Mouse (Mus musculus) embryonic facial prominence, embryonic 13.5 days (tissue): ENCODE results near the gene Ethe1. TPM values are rescaled to one million over a fixed set of nuclear protein-coding genes. Genes with fewer than 3 reads are reported as not detected.
A peak's percentile ranks its signal among the peaks of the same experiment; 100 is the strongest.

Source experiments
- ATAC-seq: fragments of 200-750 bp; cut with Nextera tagmentation; 2 replicates; pipeline ENCODE4 v1.8.0; 2017; ENCODE audit warnings: low read depth; ENCODE audit not compliant: insufficient number of reproducible peaks, insufficient read depth, low FRiP score, low TSS enrichment
- H3K27ac ChIP-seq: fragments of 300-500 bp; sonication (generic); 2 replicates; pipeline ENCODE4 v1.5.1; 2015; ENCODE audit warnings: moderate library complexity, mild to moderate bottlenecking, inconsistent platforms
- H3K27me3 ChIP-seq: fragments of 300-500 bp; sonication (generic); 2 replicates; pipeline ENCODE4 v1.6.1; 2015; ENCODE audit warnings: mild to moderate bottlenecking, inconsistent platforms
- H3K36me3 ChIP-seq: fragments of 300-500 bp; sonication (generic); 2 replicates; pipeline ENCODE4 v1.6.1; 2015; ENCODE audit warnings: mild to moderate bottlenecking, inconsistent platforms
- H3K4me1 ChIP-seq: fragments of 300-500 bp; sonication (generic); 2 replicates; pipeline ENCODE4 v1.6.1; 2015; ENCODE audit warnings: inconsistent platforms
- H3K4me2 ChIP-seq: fragments of 300-500 bp; sonication (generic); 2 replicates; pipeline ENCODE4 v1.6.1; 2015; ENCODE audit warnings: moderate library complexity, mild to moderate bottlenecking, inconsistent platforms
- H3K4me3 ChIP-seq: fragments of 300-500 bp; sonication (generic); 2 replicates; pipeline ENCODE4 v1.5.1; 2015; ENCODE audit warnings: mild to moderate bottlenecking, inconsistent platforms
- H3K9ac ChIP-seq: fragments of 300-500 bp; sonication (generic); 2 replicates; pipeline ENCODE4 v1.6.1; 2015; ENCODE audit warnings: mild to moderate bottlenecking, inconsistent platforms
- H3K9me3 ChIP-seq: fragments of 300-500 bp; sonication (generic); 2 replicates; pipeline ENCODE4 v1.6.1; 2016; ENCODE audit warnings: inconsistent platforms
- WGBS: fragments of 180-500 bp; shearing (Covaris S2); methylation state at CpG from one replicate; pipeline ENCODE4 v1.1.7; 2015; ENCODE audit warnings: mixed read lengths; 5-methylcytosine and 5-hydroxymethylcytosine counted together
- polyA plus RNA-seq: library from polyadenylated mRNA; unstranded; fragments of >200 nt; fragmentation: Nextera tagmentation; extraction: Ambion mirVana; gene quantifications from 2 replicates; pipeline ENCODE4 v1.2.1, GENCODE M21; 2015

The Ethe1 gene
- polyA plus RNA-seq, 1 experiment from 2014 or later = 26.0 TPM

DNA sequence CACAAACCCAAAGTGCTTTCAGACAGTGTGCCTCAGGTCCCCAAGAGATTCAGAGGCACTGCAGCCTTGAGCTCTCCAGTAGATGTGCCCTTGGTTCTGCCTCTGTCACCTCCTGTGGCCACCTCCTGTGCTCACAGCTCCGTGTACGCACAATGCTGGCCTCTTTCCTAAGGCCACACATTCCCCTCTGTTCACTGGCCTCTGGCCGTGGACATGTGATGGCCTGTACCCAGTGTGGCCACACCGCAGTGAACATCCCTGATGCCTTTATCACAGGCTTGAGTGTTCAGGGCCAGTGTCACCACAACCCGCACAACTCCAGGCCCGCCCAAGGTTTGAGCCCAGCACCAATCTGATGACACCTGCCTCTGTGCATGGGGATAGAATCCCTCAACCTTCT, 2.5 kb upstream of the Ethe1 start:
- H3K4me1 ChIP-seq = peaks cover 10% of the 10 kb centered on the region
- WGBS = 87% methylated on average over 6 of the region's 6 CpGs
- no peak overlapping the region for H3K9ac ChIP-seq
- H3K4me3 ChIP-seq = no peak overlapping the region
- H3K4me2 ChIP-seq = no peak overlapping the region
- H3K27me3 ChIP-seq = peaks cover 31% of the 10 kb centered on the region
- no peak for ATAC-seq
- H3K9me3 ChIP-seq = no peaks in the 10 kb centered on the region
- no peaks in the 10 kb centered on the region for H3K36me3 ChIP-seq
- no peak overlapping the region for H3K27ac ChIP-seq

DNA sequence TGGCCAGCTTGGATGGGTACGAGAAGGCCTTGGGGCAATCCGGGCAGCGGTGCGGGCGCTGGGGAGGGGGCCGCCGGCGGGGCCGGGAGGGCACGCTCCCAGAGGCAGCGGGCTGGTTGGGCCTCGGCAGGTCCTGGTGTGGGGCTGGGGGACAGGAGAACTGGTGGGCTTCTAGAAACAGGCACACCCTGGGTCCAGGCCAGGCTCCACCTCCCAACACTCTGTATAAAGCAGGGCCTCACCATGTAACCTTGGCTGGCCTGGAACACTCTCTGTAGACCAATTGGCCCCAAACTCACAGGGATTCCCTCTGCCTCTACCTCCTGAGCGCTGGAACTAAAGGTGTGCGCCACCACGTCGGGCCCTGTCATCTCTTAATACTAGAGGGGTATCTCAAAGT, 1.3 kb upstream of the Ethe1 start:
- WGBS = 39% methylated on average over 16 of the region's 16 CpGs
- H3K4me3 ChIP-seq = no peak overlapping the region; the same call in 1 of the 2 replicates
- H3K9ac ChIP-seq = no peak overlapping the region
- H3K27me3 ChIP-seq = peaks cover 31% of the 10 kb centered on the region
- H3K36me3 ChIP-seq = no peaks in the 10 kb centered on the region
- ATAC-seq = 0 out of 2 replicates have a peak, but pooled peaks have one; percentile 17
- H3K4me2 ChIP-seq = no peak overlapping the region
- peaks cover 10% of the 10 kb centered on the region for H3K4me1 ChIP-seq
- H3K9me3 ChIP-seq = no peaks in the 10 kb centered on the region
- no peak overlapping the region for H3K27ac ChIP-seq

DNA sequence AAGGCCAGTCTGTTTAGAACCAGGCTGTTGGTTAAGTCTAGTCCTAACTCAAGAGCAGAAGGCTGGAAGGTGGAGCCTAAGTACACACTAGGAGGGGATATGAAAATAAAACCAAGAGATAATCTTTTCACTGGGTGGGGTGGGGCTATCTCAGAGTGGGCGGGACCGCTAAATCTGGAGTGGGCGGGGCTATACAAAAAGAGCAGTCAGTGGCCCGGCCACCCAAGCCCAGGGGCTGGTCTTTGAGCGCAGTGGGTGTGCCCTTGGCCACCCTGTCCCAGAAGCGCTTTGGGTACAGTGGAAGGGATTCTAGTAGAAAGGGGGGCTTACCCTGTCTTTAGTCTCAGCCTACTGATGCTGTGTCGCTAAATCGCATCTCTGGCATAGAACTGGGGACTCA, 515 bp upstream of the Ethe1 start:
- peak overlapping the region; percentile 44; the same call in 1 of the 2 replicates for H3K27ac ChIP-seq
- no peaks in the 10 kb centered on the region for H3K36me3 ChIP-seq
- H3K9me3 ChIP-seq = no peaks in the 10 kb centered on the region
- peak overlapping the region; percentile 57 for H3K4me3 ChIP-seq
- peaks cover 31% of the 10 kb centered on the region for H3K27me3 ChIP-seq
- H3K4me1 ChIP-seq = peaks cover 10% of the 10 kb centered on the region
- peak overlapping the region; percentile 83 for H3K9ac ChIP-seq
- ATAC-seq = no peak; the same call in 1 of the 2 replicates
- peak overlapping the region; percentile 81 for H3K4me2 ChIP-seq
- 5% methylated on average over 8 of the region's 8 CpGs for WGBS

DNA sequence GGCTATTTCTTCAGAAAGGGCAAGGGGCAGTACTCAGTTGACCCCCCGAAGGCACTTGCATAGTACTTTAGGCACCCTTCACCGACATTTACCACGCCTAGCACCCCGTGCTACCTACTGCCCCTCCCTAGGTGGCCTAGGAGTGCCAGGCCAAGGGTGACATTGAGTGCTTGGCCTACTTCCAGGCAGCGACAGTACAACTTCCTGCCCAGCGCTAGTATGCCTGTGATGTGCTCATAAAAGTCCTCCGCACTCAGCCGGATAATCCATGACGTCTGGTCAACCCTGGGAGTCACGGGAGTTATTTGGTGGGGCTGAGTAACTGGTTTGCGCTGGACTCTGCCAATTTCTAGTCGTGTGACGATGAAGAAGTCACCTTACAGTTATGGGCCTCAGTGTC, 993 bp downstream of the Ethe1 start:
- H3K27ac ChIP-seq = no peak overlapping the region
- peaks cover 12% of the 10 kb centered on the region for H3K4me1 ChIP-seq
- H3K4me2 ChIP-seq = no peak overlapping the region
- H3K9me3 ChIP-seq = no peaks in the 10 kb centered on the region
- H3K4me3 ChIP-seq = no peak overlapping the region
- H3K27me3 ChIP-seq = peaks cover 31% of the 10 kb centered on the region
- no peak for ATAC-seq
- H3K36me3 ChIP-seq = no peaks in the 10 kb centered on the region
- H3K9ac ChIP-seq = no peak overlapping the region
- WGBS = 87% methylated on average over 13 of the region's 13 CpGs

DNA sequence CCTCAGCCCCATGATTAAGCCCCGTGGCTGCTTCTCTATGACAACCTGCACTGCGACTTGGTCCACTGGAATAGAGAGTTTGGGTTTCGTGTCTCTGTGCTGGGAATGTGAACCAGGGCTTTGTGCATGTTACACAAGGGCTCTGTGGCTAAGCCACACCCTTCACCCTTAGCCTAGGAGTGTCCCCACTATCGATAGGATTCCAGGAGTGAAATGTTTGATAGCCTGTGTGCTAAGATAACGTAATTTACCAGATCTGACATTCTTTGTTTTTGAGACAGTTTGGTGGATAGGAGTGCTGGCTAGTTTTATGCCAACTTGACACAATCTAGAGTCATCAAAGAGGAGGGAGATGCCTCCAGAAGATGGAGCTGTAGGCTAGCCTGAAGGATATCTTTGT, 4.4 kb downstream of the Ethe1 start:
- H3K27me3 ChIP-seq = peaks cover 16% of the 10 kb centered on the region
- no peaks in the 10 kb centered on the region for H3K36me3 ChIP-seq
- no peak overlapping the region for H3K4me2 ChIP-seq
- H3K4me3 ChIP-seq = no peak overlapping the region
- peaks cover 24% of the 10 kb centered on the region for H3K4me1 ChIP-seq
- no peak overlapping the region for H3K27ac ChIP-seq
- no peaks in the 10 kb centered on the region for H3K9me3 ChIP-seq
- WGBS = 67% methylated on average over 5 of the region's 5 CpGs
- no peak overlapping the region for H3K9ac ChIP-seq
- no peak for ATAC-seq

DNA sequence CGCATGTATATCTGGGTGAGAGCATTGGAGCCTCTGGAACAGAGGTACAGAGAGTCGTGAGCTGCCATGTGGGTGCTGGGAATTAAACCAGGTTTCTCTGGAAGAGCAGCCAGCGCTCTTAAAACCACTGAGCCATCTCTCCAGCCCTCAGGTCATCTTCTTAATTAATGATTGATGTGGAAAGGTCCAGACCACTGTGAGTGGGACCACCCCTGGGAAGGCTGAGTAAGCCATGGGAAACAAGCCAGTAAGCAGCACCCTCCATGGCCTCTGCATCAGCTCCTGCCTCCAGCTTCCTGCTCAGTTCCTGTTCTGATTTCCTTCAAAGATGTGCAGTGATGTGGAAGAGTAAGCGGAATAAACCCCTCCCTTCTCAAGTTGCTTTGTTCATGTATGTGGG, 4.8 kb downstream of the Ethe1 start:
- peaks cover 21% of the 10 kb centered on the region for H3K4me1 ChIP-seq
- H3K9me3 ChIP-seq = no peaks in the 10 kb centered on the region
- H3K27me3 ChIP-seq = peaks cover 12% of the 10 kb centered on the region
- no peaks in the 10 kb centered on the region for H3K36me3 ChIP-seq
- no peak overlapping the region for H3K4me2 ChIP-seq
- 61% methylated on average over 4 of the region's 4 CpGs for WGBS
- H3K9ac ChIP-seq = no peak overlapping the region
- H3K27ac ChIP-seq = no peak overlapping the region
- no peak overlapping the region for H3K4me3 ChIP-seq
- no peak for ATAC-seq

DNA sequence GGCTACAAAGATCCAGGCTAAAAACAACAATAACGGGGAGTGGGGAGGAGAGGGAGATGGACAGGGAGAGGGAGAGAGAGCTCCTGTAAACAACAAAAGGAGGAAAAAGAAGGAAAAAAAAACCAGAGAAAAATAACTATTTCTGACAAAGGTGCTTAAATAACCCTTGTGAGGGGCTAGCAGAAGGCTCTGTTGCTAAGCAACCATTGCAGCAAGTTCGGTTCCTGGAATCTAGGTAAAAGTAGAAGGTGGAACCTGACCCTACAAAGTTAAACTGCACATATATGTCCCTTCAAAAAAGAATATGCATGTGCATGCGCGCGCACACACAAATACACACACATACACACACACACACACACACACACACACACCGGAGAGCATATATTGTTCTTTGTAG, 5.4 kb downstream of the Ethe1 start:
- Histone ChIP-seq H3K4me3 (no peak overlapping the region), H3K27me3 (peaks cover 12% of the 10 kb centered on the region), H3K36me3 (no peaks in the 10 kb centered on the region), H3K9ac (no peak overlapping the region), H3K9me3 (no peaks in the 10 kb centered on the region), H3K4me1 (peaks cover 15% of the 10 kb centered on the region), H3K27ac (no peak overlapping the region), H3K4me2 (no peak overlapping the region)
- WGBS = 81% methylated on average over 6 of the region's 6 CpGs
- ATAC-seq = no peak

DNA sequence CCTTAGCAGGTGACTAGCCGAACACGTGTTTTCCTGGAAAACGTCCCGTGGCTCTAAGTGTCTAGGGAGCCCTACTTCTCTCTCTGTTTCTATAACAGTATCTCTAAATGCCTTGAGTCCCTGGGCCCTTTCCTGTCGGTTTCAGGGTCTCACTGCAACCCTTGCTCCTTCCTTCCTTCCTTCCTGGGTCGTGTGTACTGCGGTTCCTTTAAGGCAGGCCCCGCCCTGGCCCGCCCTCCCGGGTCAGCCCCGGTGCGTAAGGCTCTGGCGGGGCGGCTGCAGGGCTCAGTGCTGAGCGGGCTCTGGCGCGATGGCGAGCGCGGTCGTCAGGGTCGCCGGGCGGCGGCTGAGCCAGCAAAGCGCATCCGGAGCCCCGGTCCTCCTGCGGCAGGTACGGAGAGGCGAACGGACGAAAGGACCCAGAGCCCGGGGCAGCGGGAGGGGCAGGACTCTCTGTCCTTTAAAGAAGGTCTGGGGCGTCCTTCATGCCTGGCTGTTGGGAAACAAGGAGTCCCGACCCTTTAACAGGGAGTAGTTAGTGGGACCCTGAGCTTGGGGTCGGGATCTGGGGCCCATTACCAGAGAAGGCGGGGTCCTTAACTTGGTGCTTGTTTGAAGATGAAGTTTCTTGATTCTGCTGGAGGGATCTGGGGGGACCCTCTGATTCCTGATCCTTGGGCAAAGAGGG, 6.4 kb downstream of the Ethe1 start:
- Histone ChIP-seq H3K4me2 (peak overlapping the region; percentile 79), H3K36me3 (no peaks in the 10 kb centered on the region), H3K9me3 (no peaks in the 10 kb centered on the region), H3K27ac (no peak overlapping the region), H3K4me1 (peaks cover 14% of the 10 kb centered on the region), H3K9ac (peak overlapping the region; percentile 80), H3K27me3 (peaks cover 12% of the 10 kb centered on the region), H3K4me3 (peak overlapping the region; percentile 76)
- 2% methylated on average over 39 of the region's 39 CpGs for WGBS
- peak; percentile 79 for ATAC-seq

DNA sequence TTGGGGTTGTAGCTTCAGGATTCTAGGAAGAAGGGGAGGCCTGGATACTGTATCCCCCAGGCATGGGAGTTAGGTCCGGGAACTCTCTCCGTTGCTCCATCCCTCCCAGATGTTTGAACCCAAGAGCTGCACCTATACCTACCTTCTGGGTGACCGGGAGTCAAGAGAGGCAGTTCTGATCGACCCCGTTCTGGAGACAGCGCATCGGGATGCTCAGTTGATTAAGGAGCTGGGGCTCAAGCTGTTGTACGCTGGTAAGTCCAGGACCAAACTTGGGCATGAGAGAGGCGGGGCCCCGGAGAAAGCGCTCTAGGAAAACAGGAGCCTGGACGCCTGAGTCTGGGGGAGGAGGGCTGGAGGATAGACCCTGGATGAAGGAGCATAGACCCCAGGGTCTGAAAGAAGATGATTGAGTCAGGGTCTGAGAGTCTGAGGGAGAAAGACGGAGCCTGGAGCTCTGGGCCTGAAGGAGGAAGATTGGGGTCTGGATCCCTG, 7.0 kb downstream of the Ethe1 start:
- Histone ChIP-seq H3K27me3 (peaks cover 12% of the 10 kb centered on the region), H3K27ac (no peak overlapping the region), H3K9ac (peak overlapping the region; percentile 80), H3K4me1 (peaks cover 14% of the 10 kb centered on the region), H3K9me3 (no peaks in the 10 kb centered on the region), H3K36me3 (no peaks in the 10 kb centered on the region), H3K4me2 (peak overlapping the region; percentile 79), H3K4me3 (peak overlapping the region; percentile 76)
- no peak for ATAC-seq
- WGBS = 3% methylated on average over 13 of the region's 13 CpGs

DNA sequence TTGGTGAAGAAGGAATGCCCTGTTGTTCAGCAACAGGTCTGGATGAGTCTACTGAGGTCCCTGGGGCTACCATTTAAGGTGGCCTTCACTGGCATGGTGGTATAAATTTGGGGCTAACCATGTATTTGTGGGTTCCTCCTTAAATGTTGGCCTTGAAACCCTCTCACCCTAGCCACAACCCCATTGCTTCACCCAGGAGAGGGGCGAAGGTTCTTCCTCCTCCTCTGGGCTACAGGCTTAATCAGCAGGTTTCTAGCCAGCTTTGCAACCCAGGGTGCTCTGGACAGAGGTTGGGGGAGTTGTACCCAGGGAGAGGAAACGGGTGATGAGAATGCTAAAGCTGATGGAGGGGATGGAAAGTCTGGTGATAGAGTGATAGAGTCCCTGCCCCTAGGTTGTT, 8.1 kb downstream of the Ethe1 start:
- ATAC-seq = no peak
- Histone ChIP-seq H3K4me3 (no peak overlapping the region), H3K9ac (no peak overlapping the region), H3K4me1 (peaks cover 14% of the 10 kb centered on the region), H3K9me3 (no peaks in the 10 kb centered on the region), H3K4me2 (no peak overlapping the region; the same call in 1 of the 2 replicates), H3K36me3 (0 out of 2 replicates have a peak, but pooled peaks cover 3% of the 10 kb centered on the region), H3K27me3 (peaks cover 12% of the 10 kb centered on the region), H3K27ac (no peak overlapping the region)
- 77% methylated on average over 2 of the region's 2 CpGs for WGBS

DNA sequence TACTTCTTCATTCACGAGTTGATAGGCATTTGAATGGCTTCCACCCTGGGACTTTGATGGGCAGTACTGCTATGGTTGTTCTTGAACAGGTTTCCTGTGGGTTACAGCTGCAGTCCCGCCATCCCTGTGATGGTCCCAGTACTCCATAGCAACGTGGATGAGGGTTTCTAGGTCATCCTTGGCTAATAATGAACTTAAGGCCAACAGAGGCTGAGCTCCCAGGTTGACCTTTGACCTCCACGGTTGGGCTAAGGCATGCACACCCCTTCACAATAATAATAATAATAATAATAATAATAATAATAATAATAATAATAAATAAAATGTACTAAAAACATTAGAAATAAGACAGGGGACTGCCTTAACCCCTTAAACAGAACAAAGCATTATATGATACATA, 10.8 kb downstream of the Ethe1 start:
- Histone ChIP-seq H3K36me3 (0 out of 2 replicates have a peak, but pooled peaks cover 3% of the 10 kb centered on the region), H3K4me1 (peaks cover 17% of the 10 kb centered on the region), H3K4me2 (no peak overlapping the region), H3K4me3 (no peak overlapping the region), H3K9me3 (no peaks in the 10 kb centered on the region), H3K27me3 (peaks cover 12% of the 10 kb centered on the region), H3K27ac (no peak overlapping the region), H3K9ac (no peak overlapping the region)
- 64% methylated on average over 4 of the region's 4 CpGs for WGBS
- no peak for ATAC-seq
